Mouse (Mus musculus) kidney, embryonic 16.5 days (tissue): ENCODE results near the gene Gpr179. TPM values are rescaled to one million over a fixed set of nuclear protein-coding genes. Genes with fewer than 3 reads are reported as not detected.

Experiments
- ATAC-seq: fragments of 200-750 bp; cut with Nextera tagmentation; 2 replicates; pipeline ENCODE4 v1.8.0; 2017; ENCODE audit warnings: moderate TSS enrichment; ENCODE audit not compliant: low FRiP score, low TSS enrichment
- H3K27ac ChIP-seq: fragments of 300-500 bp; sonication (generic); 2 replicates; pipeline ENCODE4 v1.5.1; 2014; ENCODE audit warnings: low read length
- H3K27me3 ChIP-seq: fragments of 300-500 bp; sonication (generic); 2 replicates; pipeline ENCODE4 v1.6.1; 2014; ENCODE audit warnings: low read length, control low read depth, mixed read lengths; ENCODE audit not compliant: insufficient read depth
- H3K36me3 ChIP-seq: fragments of 300-500 bp; sonication (generic); 2 replicates; pipeline ENCODE4 v1.6.1; 2014; ENCODE audit warnings: low read length, control low read depth, mixed read lengths; ENCODE audit not compliant: insufficient read depth
- H3K4me1 ChIP-seq: fragments of 300-500 bp; sonication (generic); 2 replicates; pipeline ENCODE4 v1.6.1; 2014; ENCODE audit warnings: low read length, control low read depth, mixed read lengths; ENCODE audit not compliant: insufficient read depth
- H3K4me2 ChIP-seq: fragments of 300-500 bp; sonication (generic); replicated peaks from 2 replicates; pipeline ENCODE4 v1.6.1; 2014; ENCODE audit warnings: low read depth, low read length
- H3K4me3 ChIP-seq: fragments of 300-500 bp; sonication (generic); 2 replicates; pipeline ENCODE4 v1.5.1; 2014; ENCODE audit warnings: mild to moderate bottlenecking, low read length
- H3K9ac ChIP-seq: fragments of 300-500 bp; sonication (generic); replicated peaks from 2 replicates; pipeline ENCODE4 v1.6.1; 2014; ENCODE audit warnings: low read length
- H3K9me3 ChIP-seq: fragments of 300-500 bp; sonication (generic); 2 replicates; pipeline ENCODE4 v1.6.1; 2016; ENCODE audit warnings: low read length, control low read depth
- WGBS: fragments of 180-500 bp; shearing (Covaris S2); extraction: QIAGEN DNeasy Blood & Tissue Kit; methylation state at CpG from one replicate; pipeline ENCODE4 v1.1.7; 2014; 5-methylcytosine and 5-hydroxymethylcytosine counted together
- polyA plus RNA-seq: library from polyadenylated mRNA; unstranded; fragments of >200 nt; fragmentation: Nextera tagmentation; extraction: Ambion mirVana; gene quantifications from 2 replicates; pipeline ENCODE4 v1.2.1, GENCODE M21; 2015

The Gpr179 gene
- polyA plus RNA-seq, result 0.21 and 0.24 TPM in 2 replicates

- H3K27me3 ChIP-seq, result no peaks in the 10 kb centered on the region
- H3K4me2 ChIP-seq, result no peak within 1 kb of the TSS
- peaks cover 16% of the 10 kb centered on the region for H3K4me1 ChIP-seq
- ATAC-seq, result no peak
- no peaks in the 10 kb centered on the region for H3K9me3 ChIP-seq
- no peak within 1 kb of the TSS for H3K9ac ChIP-seq
- WGBS, result 77% methylated on average over 3 of the region's 3 CpGs
- no peaks in the 10 kb centered on the region for H3K36me3 ChIP-seq
- no peak within 1 kb of the TSS for H3K4me3 ChIP-seq
- H3K27ac ChIP-seq, result 0 out of 2 replicates have a peak within 1 kb of the TSS, but pooled peaks have one; percentile 86
These were observed at the start of gene Gpr179 for GRCm38 (mm10) chr11:97352027-97352684. Gpr179 (minus strand) TSS chr11:97352077.

GRCm38 (mm10) chr11:97401082-97401481 lies 49.2 kb upstream of the Gpr179 start:
- WGBS, result 17% methylated on average over 6 of the region's 6 CpGs
- no peak for ATAC-seq
- no peak overlapping the region for H3K4me2 ChIP-seq

DNA sequence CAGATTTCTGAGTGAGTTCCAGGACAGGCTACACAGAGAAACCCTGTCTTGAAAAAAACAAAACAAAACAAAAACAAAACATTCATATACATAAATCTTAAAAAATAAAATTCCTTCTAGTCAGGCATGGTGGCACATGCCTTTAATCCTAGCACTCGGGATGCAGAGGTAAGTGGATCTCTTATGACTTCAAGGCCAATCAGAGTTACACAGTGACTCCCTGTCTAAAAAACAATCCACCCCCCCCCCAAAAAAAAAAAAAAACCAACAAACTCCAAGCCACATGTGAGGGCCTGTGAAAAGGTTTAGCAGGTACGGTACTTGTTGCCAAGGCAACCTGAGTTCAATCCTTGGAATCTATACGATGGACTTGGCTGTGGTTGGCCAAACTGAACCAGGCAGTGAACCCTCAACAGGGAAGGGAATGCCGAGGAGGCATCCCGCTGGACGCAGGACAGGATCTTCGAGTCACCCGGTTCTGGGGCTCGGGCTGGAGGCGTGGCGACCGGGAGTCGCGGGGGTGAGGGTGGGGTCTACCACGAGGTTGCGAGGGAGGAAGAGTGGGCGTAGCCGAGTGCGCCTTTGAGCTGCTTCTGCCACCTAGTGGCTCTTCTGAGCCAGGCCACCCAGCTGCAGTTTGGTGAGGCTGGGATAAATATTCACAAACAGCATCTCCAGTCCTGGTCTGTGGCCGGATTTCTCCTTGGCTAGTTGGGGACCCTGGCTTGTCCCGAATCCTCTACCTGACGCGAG lies 48.3 kb upstream of the Gpr179 start:
- H3K9ac ChIP-seq, result no peak overlapping the region
- 3% methylated on average over 23 of the region's 23 CpGs for WGBS

More at GRCm38 (mm10) chr11:97401082-97401481, 49.2 kb upstream of the Gpr179 start:
- no peak overlapping the region for H3K27ac ChIP-seq
- peaks cover 4% of the 10 kb centered on the region; the same call in 1 of the 2 replicates for H3K27me3 ChIP-seq
- no peak overlapping the region for H3K9ac ChIP-seq
- H3K36me3 ChIP-seq, result no peaks in the 10 kb centered on the region
- no peaks in the 10 kb centered on the region for H3K9me3 ChIP-seq
- no peak overlapping the region for H3K4me3 ChIP-seq
- peaks cover 27% of the 10 kb centered on the region for H3K4me1 ChIP-seq

GRCm38 (mm10) chr11:97398506-97398905 lies 46.6 kb upstream of the Gpr179 start:
- Histone ChIP-seq H3K4me1 (peaks cover 18% of the 10 kb centered on the region), H3K4me3 (no peak overlapping the region), H3K9ac (no peak overlapping the region), H3K36me3 (no peaks in the 10 kb centered on the region), H3K27ac (no peak overlapping the region), H3K4me2 (no peak overlapping the region), H3K9me3 (no peaks in the 10 kb centered on the region), H3K27me3 (peaks cover 3% of the 10 kb centered on the region; the same call in 1 of the 2 replicates)
- no peak for ATAC-seq
- WGBS, result 52% methylated on average over 2 of the region's 2 CpGs

More for the DNA sequence above, 48.3 kb upstream of the Gpr179 start:
- H3K27ac ChIP-seq, result no peak overlapping the region
- H3K4me1 ChIP-seq, result peaks cover 17% of the 10 kb centered on the region
- peaks cover 3% of the 10 kb centered on the region; the same call in 1 of the 2 replicates for H3K27me3 ChIP-seq
- peak; percentile 52 for ATAC-seq
- peak overlapping the region; percentile 68 for H3K4me2 ChIP-seq
- peak overlapping the region; percentile 39 for H3K4me3 ChIP-seq
- no peaks in the 10 kb centered on the region for H3K36me3 ChIP-seq
- no peaks in the 10 kb centered on the region for H3K9me3 ChIP-seq

GRCm38 (mm10) chr11:97394146-97394545 lies 42.3 kb upstream of the Gpr179 start:
- 67% methylated on average over 11 of the region's 11 CpGs for WGBS
- Histone ChIP-seq H3K27me3 (no peaks in the 10 kb centered on the region), H3K36me3 (peaks cover 22% of the 10 kb centered on the region), H3K27ac (no peak overlapping the region), H3K4me2 (no peak overlapping the region), H3K4me3 (no peak overlapping the region), H3K4me1 (peaks cover 20% of the 10 kb centered on the region), H3K9me3 (no peaks in the 10 kb centered on the region), H3K9ac (no peak overlapping the region)
- no peak for ATAC-seq

- WGBS, result 63% methylated on average over 11 of the region's 11 CpGs
- H3K36me3 ChIP-seq, result peaks cover 27% of the 10 kb centered on the region
- no peak overlapping the region for H3K4me3 ChIP-seq
- no peaks in the 10 kb centered on the region for H3K27me3 ChIP-seq
- no peak overlapping the region for H3K27ac ChIP-seq
- H3K9me3 ChIP-seq, result no peaks in the 10 kb centered on the region
- H3K4me2 ChIP-seq, result no peak overlapping the region
- H3K4me1 ChIP-seq, result peaks cover 20% of the 10 kb centered on the region
- no peak for ATAC-seq
- H3K9ac ChIP-seq, result no peak overlapping the region
These were observed 41.8 kb upstream of the Gpr179 start for GRCm38 (mm10) chr11:97393658-97394057.

GRCm38 (mm10) chr11:97389127-97389526 lies 37.2 kb upstream of the Gpr179 start:
- WGBS, result 85% methylated on average over 8 of the region's 8 CpGs
- H3K9ac ChIP-seq, result no peak overlapping the region
- H3K4me2 ChIP-seq, result no peak overlapping the region
- no peaks in the 10 kb centered on the region for H3K9me3 ChIP-seq
- ATAC-seq, result no peak
- no peak overlapping the region for H3K4me3 ChIP-seq
- peaks cover 16% of the 10 kb centered on the region for H3K4me1 ChIP-seq
- no peak overlapping the region for H3K27ac ChIP-seq
- H3K36me3 ChIP-seq, result peaks cover 33% of the 10 kb centered on the region
- no peaks in the 10 kb centered on the region for H3K27me3 ChIP-seq

DNA sequence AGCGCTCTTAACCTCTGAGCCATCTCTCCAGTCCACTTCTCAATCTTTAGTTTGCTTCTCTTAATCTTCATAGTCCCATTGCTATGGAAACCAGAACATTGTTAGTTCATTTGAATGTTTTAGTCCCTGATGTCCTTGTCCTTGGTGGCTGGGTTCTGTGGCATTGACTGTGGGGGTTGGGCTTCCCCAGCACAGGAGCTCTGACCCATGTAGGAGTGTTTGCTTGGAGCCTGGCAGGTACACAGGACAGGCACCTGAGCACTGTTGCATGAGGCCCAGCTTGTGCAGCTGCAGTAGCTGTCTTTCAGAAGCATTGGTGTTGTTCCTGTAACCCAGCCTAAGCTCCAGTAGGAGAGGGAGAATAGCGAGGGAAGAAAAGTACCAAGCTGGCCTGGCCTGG lies 35.9 kb upstream of the Gpr179 start:
- Histone ChIP-seq H3K27me3 (no peaks in the 10 kb centered on the region), H3K9ac (no peak overlapping the region), H3K27ac (no peak overlapping the region), H3K36me3 (peaks cover 43% of the 10 kb centered on the region), H3K4me1 (peaks cover 6% of the 10 kb centered on the region; the same call in 1 of the 2 replicates), H3K4me3 (no peak overlapping the region), H3K9me3 (no peaks in the 10 kb centered on the region), H3K4me2 (no peak overlapping the region)
- no peak for ATAC-seq
- 90% methylated on average over 2 of the region's 2 CpGs for WGBS

- H3K9ac ChIP-seq, result no peak overlapping the region
- H3K4me1 ChIP-seq, result no peaks in the 10 kb centered on the region
- 69% methylated on average over 2 of the region's 2 CpGs for WGBS
- no peak overlapping the region for H3K4me3 ChIP-seq
- H3K4me2 ChIP-seq, result no peak overlapping the region
- H3K9me3 ChIP-seq, result no peaks in the 10 kb centered on the region
- no peak for ATAC-seq
- no peak overlapping the region; the same call in 1 of the 2 replicates for H3K27ac ChIP-seq
- H3K27me3 ChIP-seq, result no peaks in the 10 kb centered on the region
- H3K36me3 ChIP-seq, result peaks cover 29% of the 10 kb centered on the region
These were observed 31.9 kb upstream of the Gpr179 start for GRCm38 (mm10) chr11:97383764-97384163.

DNA sequence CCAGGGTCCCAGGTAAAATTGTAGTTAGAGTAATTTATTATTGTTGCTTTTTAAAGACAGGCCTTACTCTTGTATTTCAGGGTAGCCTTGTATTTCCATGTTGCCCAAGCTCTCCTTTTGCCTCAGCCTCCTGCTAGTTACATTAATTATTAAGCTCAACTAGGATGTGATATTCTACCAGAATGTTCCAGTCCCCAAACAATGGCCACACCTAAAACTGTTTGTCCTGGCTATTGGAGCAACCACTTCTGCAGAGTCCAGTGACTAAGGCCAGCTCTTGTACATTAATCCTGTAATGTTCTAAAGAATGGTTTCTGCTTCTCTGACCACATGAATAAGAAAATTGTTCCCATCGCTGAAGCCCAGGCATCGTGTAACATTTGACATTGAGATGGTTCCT lies 31.1 kb upstream of the Gpr179 start:
- Histone ChIP-seq H3K27me3 (no peaks in the 10 kb centered on the region), H3K4me3 (no peak overlapping the region), H3K9ac (no peak overlapping the region), H3K9me3 (no peaks in the 10 kb centered on the region), H3K36me3 (peaks cover 34% of the 10 kb centered on the region), H3K4me1 (no peaks in the 10 kb centered on the region), H3K4me2 (no peak overlapping the region), H3K27ac (peak overlapping the region; percentile 31; the same call in 1 of the 2 replicates)
- 83% methylated on average over 2 of the region's 2 CpGs for WGBS
- no peak for ATAC-seq
